Mouse (Mus musculus): Measurements from ENCODE around the gene Adprm. TPM values are rescaled to one million over a fixed set of nuclear protein-coding genes. Genes with fewer than 3 reads are reported as not detected.

Gene Adprm
- total RNA-seq, 2 experiments from 2014 or later: 8.3 to 9.6 TPM

DNA sequence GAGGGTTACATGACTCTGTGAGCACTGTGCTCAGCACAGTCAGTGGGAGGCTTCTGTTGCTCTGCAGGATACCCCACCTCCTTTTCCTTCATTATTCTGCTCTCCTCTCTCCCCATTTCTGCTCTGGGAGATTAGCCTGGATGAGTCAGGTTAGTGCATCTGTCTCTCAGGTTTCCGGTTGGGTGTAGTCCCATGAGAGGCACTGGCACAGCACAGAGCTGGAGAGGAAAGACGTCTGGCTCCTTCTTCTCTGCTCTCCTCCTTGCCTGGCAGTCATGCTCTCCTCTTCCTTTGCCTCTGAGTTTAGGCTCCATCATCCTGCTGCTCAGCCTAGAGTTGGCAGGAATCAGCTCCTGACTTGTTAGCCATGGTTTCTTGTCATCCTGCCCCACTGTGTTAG is 60.2 kb downstream of the Adprm start:
- ATAC-seq (replicated peaks; ENCODE audit: low FRiP score, poor library complexity, severe bottlenecking): no peak

Other genes with a start within 250 kb of the Adprm start
- gene Pirt, start 140.6 kb downstream of the Adprm start, total RNA-seq (2015; ENCODE audit: low replicate concordance): not detected in 2 replicates
- gene Pirt, start 140.6 kb downstream of the Adprm start, total RNA-seq (2017; ENCODE audit: low replicate concordance): not detected in 2 replicates
- not detected in 2 replicates for gene Tmem238l, start 96.0 kb downstream of the Adprm start, total RNA-seq (2015; ENCODE audit: low replicate concordance)
- gene Tmem238l, start 96.0 kb downstream of the Adprm start, total RNA-seq (2017; ENCODE audit: low replicate concordance): not detected in 2 replicates
- gene Tmem220, start 27.4 kb downstream of the Adprm start, total RNA-seq (2015; ENCODE audit: low replicate concordance): not detected in 2 replicates
- gene Tmem220, start 27.4 kb downstream of the Adprm start, total RNA-seq (2017; ENCODE audit: low replicate concordance): not detected in 2 replicates
- gene Sco1, start 76 bp upstream of the Adprm start, total RNA-seq (2015; ENCODE audit: low replicate concordance): 2.7 and 2.9 TPM in 2 replicates
- gene Sco1, start 76 bp upstream of the Adprm start, total RNA-seq (2017; ENCODE audit: low replicate concordance): 4.0 and 4.9 TPM in 2 replicates
- not detected in 2 replicates for gene Myh3, start 25.7 kb upstream of the Adprm start, total RNA-seq (2015; ENCODE audit: low replicate concordance)
- not detected in 2 replicates for gene Myh3, start 25.7 kb upstream of the Adprm start, total RNA-seq (2017; ENCODE audit: low replicate concordance)
- gene Myh2, start 118.4 kb upstream of the Adprm start, total RNA-seq (2015; ENCODE audit: low replicate concordance): not detected in 2 replicates
- gene Myh2, start 118.4 kb upstream of the Adprm start, total RNA-seq (2017; ENCODE audit: low replicate concordance): not detected in 2 replicates
- not detected in 2 replicates for gene Myh1, start 147.5 kb upstream of the Adprm start, total RNA-seq (2015; ENCODE audit: low replicate concordance)
- not detected in 2 replicates for gene Myh1, start 147.5 kb upstream of the Adprm start, total RNA-seq (2017; ENCODE audit: low replicate concordance)
- gene Myh4, start 185.4 kb upstream of the Adprm start, total RNA-seq (2015; ENCODE audit: low replicate concordance): not detected in 2 replicates
- gene Myh4, start 185.4 kb upstream of the Adprm start, total RNA-seq (2017; ENCODE audit: low replicate concordance): not detected in 2 replicates
- not detected in 2 replicates for gene Myh8, start 224.5 kb upstream of the Adprm start, total RNA-seq (2015; ENCODE audit: low replicate concordance)
- 0.28 TPM in 1 of 2 replicates, not detected in the other for gene Myh8, start 224.5 kb upstream of the Adprm start, total RNA-seq (2017; ENCODE audit: low replicate concordance)

All from erythroblast, adult 5-6 weeks (primary cell).